Mouse (Mus musculus) CH12.LX (cell line): Measurements from ENCODE around the gene Psmb9. TPM values are rescaled to one million over a fixed set of nuclear protein-coding genes. Genes with fewer than 3 reads are reported as not detected.

Source experiments
- DNase-seq: peaks from one replicate; pipeline ENCODE4 v3.0.0-alpha.2; 2013; ENCODE audit errors: extremely low read depth
- H3K27ac ChIP-seq: 2 replicates; pipeline ENCODE4 v1.5.1; 2012; ENCODE audit warnings: low read depth, mild to moderate bottlenecking, control low read depth, moderate library complexity; ENCODE audit not compliant: insufficient read depth
- H3K27me3 ChIP-seq: replicated peaks from 2 replicates; pipeline ENCODE3; 2012; ENCODE audit warnings: inconsistent platforms
- H3K36me3 ChIP-seq, 2 experiments: replicated peaks in 1 of 2; 2 replicates each; pipeline versions ENCODE3 to v1.6.1; 2012; ENCODE audit warnings: inconsistent platforms in 1 of 2, low read length in 1 of 2, mild to moderate bottlenecking in 1 of 2, mixed read lengths in 1 of 2, moderate library complexity in 1 of 2; ENCODE audit not compliant: control insufficient read depth in 1 of 2, insufficient read depth in 1 of 2
- H3K4me1 ChIP-seq, 2 experiments: 2 replicates each; pipeline ENCODE4 v1.6.1; 2012; ENCODE audit warnings: inconsistent platforms in 1 of 2, moderate library complexity in 1 of 2; ENCODE audit not compliant: insufficient read depth in 2 of 2, control insufficient read depth in 1 of 2
- H3K4me2 ChIP-seq: 2 replicates; pipeline ENCODE4 v1.6.1; 2012; ENCODE audit warnings: low read depth, mild to moderate bottlenecking, control low read depth; ENCODE audit not compliant: poor library complexity, insufficient read depth, severe bottlenecking
- H3K4me3 ChIP-seq, 3 experiments: fragments of 150-350 bp in 1 of 3; sonication (generic) in 1 of 3; replicated peaks in 1 of 3; 2 replicates each; pipeline versions ENCODE3 to v1.5.1; 2011 to 2012; ENCODE audit warnings: low read depth in 2 of 3, low read length in 2 of 3, mild to moderate bottlenecking in 2 of 3, moderate library complexity in 2 of 3, control low read depth in 1 of 3, improper control_type of control experiment in 1 of 3, inconsistent platforms in 1 of 3, mixed read lengths in 1 of 3; ENCODE audit not compliant: poor library complexity in 1 of 3
- H3K79me2 ChIP-seq: replicated peaks from 2 replicates; pipeline ENCODE4 v1.6.1; 2012; ENCODE audit warnings: mild to moderate bottlenecking, moderate library complexity; ENCODE audit not compliant: control insufficient read depth, poor library complexity, insufficient read depth, severe bottlenecking; ENCODE audit errors: extremely low read depth
- H3K9ac ChIP-seq: 2 replicates; pipeline ENCODE4 v1.6.1; 2012; ENCODE audit warnings: low read depth, mild to moderate bottlenecking, control low read depth, moderate library complexity; ENCODE audit not compliant: insufficient read depth
- H3K9me3 ChIP-seq: replicated peaks from 2 replicates; pipeline ENCODE3; 2012; ENCODE audit warnings: low read length, inconsistent platforms, mixed read lengths
- BHLHE40 ChIP-seq: IDR thresholded peaks from 2 replicates; pipeline ENCODE4 v1.6.1; 2011; ENCODE audit warnings: mild to moderate bottlenecking, low read depth, low read length, improper control_type of control experiment
- CHD1 ChIP-seq: IDR thresholded peaks from 2 replicates; pipeline ENCODE4 v1.6.1; 2012; ENCODE audit warnings: low read depth, low read length, improper control_type of control experiment, inconsistent platforms
- CHD2 ChIP-seq: IDR thresholded peaks from 2 replicates; pipeline ENCODE4 v1.6.1; 2011; ENCODE audit warnings: low read length, improper control_type of control experiment
- CTCF ChIP-seq, 2 experiments: IDR thresholded peaks in 1 of 2; conservative IDR thresholded peaks in 1 of 2; 2 replicates each; pipeline ENCODE4 v1.5.1; 2011 to 2012; ENCODE audit warnings: low read depth in 2 of 2, low read length in 2 of 2, improper control_type of control experiment in 1 of 2, inconsistent platforms in 1 of 2, mild to moderate bottlenecking in 1 of 2, moderate library complexity in 1 of 2
- ELF1 ChIP-seq: IDR thresholded peaks from 2 replicates; pipeline ENCODE4 v1.6.1; 2014; ENCODE audit warnings: low read depth, mild to moderate bottlenecking, inconsistent platforms, low read length, improper control_type of control experiment
- EP300 ChIP-seq: IDR thresholded peaks from 2 replicates; pipeline ENCODE4 v1.6.1; 2011; ENCODE audit warnings: low read length, improper control_type of control experiment
- GABPA ChIP-seq: IDR thresholded peaks from 2 replicates; pipeline ENCODE4 v1.6.1; 2012; ENCODE audit warnings: low read depth, low read length, improper control_type of control experiment, inconsistent platforms; ENCODE audit not compliant: insufficient replicate concordance
- HCFC1 ChIP-seq: IDR thresholded peaks from 2 replicates; pipeline ENCODE4 v1.6.1; 2012; ENCODE audit warnings: low read depth, mild to moderate bottlenecking, inconsistent platforms, low read length, improper control_type of control experiment
- IRF4 ChIP-seq: IDR thresholded peaks from 2 replicates; pipeline ENCODE4 v1.6.1; 2014; ENCODE audit warnings: low read depth, mild to moderate bottlenecking, inconsistent platforms, low read length, improper control_type of control experiment
- JUND ChIP-seq: conservative IDR thresholded peaks from 2 replicates; pipeline ENCODE4 v1.6.1; 2011; ENCODE audit warnings: low read depth, low read length, improper control_type of control experiment
- KAT2A ChIP-seq: IDR thresholded peaks from 2 replicates; pipeline ENCODE4 v1.6.1; 2012; ENCODE audit warnings: low read length, improper control_type of control experiment, inconsistent platforms; ENCODE audit not compliant: insufficient replicate concordance
- MAZ ChIP-seq: IDR thresholded peaks from 2 replicates; pipeline ENCODE4 v1.6.1; 2012; ENCODE audit warnings: low read depth, mild to moderate bottlenecking, inconsistent platforms, low read length, improper control_type of control experiment, moderate library complexity
- MEF2A ChIP-seq: IDR thresholded peaks from 2 replicates; pipeline ENCODE4 v1.6.1; 2014; ENCODE audit warnings: low read depth, mild to moderate bottlenecking, inconsistent platforms, low read length, improper control_type of control experiment, borderline replicate concordance
- MXI1 ChIP-seq: IDR thresholded peaks from 2 replicates; pipeline ENCODE4 v1.6.1; 2011; ENCODE audit warnings: mild to moderate bottlenecking, low read depth, low read length, improper control_type of control experiment
- MYC ChIP-seq: IDR thresholded peaks from 2 replicates; pipeline ENCODE4 v1.6.1; 2011; ENCODE audit warnings: low read depth, mild to moderate bottlenecking, improper control_type of control experiment, low read length
- NELFE ChIP-seq: IDR thresholded peaks from 2 replicates; pipeline ENCODE4 v1.6.1; 2011; ENCODE audit warnings: low read depth, low read length, improper control_type of control experiment
- NRF1 ChIP-seq: IDR thresholded peaks from 2 replicates; pipeline ENCODE4 v1.6.1; 2014; ENCODE audit warnings: low read depth, mild to moderate bottlenecking, inconsistent platforms, low read length, improper control_type of control experiment, moderate library complexity
- PAX5 ChIP-seq: IDR thresholded peaks from 2 replicates; pipeline ENCODE4 v1.6.1; 2012; ENCODE audit warnings: low read length, inconsistent platforms, mixed read lengths
- POLR2A ChIP-seq: IDR thresholded peaks from 2 replicates; pipeline ENCODE4 v1.6.1; 2011; ENCODE audit warnings: low read depth, mild to moderate bottlenecking, improper control_type of control experiment, low read length
- POLR2AphosphoS2 ChIP-seq: IDR thresholded peaks from 2 replicates; pipeline ENCODE4 v1.6.1; 2011; ENCODE audit warnings: low read depth, low read length, improper control_type of control experiment
- RAD21 ChIP-seq: IDR thresholded peaks from 2 replicates; pipeline ENCODE4 v1.6.1; 2011; ENCODE audit warnings: low read depth, mild to moderate bottlenecking, low read length, improper control_type of control experiment, moderate library complexity
- RCOR1 ChIP-seq: conservative IDR thresholded peaks from 2 replicates; pipeline ENCODE4 v1.6.1; 2012; ENCODE audit warnings: low read depth, mild to moderate bottlenecking, inconsistent platforms, low read length, improper control_type of control experiment
- SIN3A ChIP-seq: IDR thresholded peaks from 2 replicates; pipeline ENCODE4 v1.6.1; 2012; ENCODE audit warnings: low read length, improper control_type of control experiment, inconsistent platforms
- SMC3 ChIP-seq: IDR thresholded peaks from 2 replicates; pipeline ENCODE4 v1.6.1; 2011; ENCODE audit warnings: low read depth, low read length, improper control_type of control experiment
- TBP ChIP-seq: conservative IDR thresholded peaks from 2 replicates; pipeline ENCODE4 v1.6.1; 2011; ENCODE audit warnings: low read depth, low read length, improper control_type of control experiment
- USF1 ChIP-seq: IDR thresholded peaks from 2 replicates; pipeline ENCODE4 v1.6.1; 2014; ENCODE audit warnings: low read depth, mild to moderate bottlenecking, inconsistent platforms, low read length, improper control_type of control experiment
- ZKSCAN1 ChIP-seq: IDR thresholded peaks from 2 replicates; pipeline ENCODE4 v1.6.1; 2012; ENCODE audit warnings: low read depth, inconsistent platforms, low read length, improper control_type of control experiment, borderline replicate concordance
- dilution Hi-C: fragments of 300-500 bp; cut with MboI; formaldehyde crosslinking; loops from 2 replicates; pipeline ENCODE4 v1.14.3; 2020; ENCODE audit warnings: low sequenced_read_pairs; ENCODE audit not compliant: extremely low pct_unique_long_range_greater_than_20kb, extremely low pct_ligation_motif_present
- in situ Hi-C: fragments of 300-500 bp; cut with MboI; formaldehyde crosslinking; loops from 3 replicates; pipeline ENCODE4 v1.14.3; 2019; ENCODE audit warnings: low sequenced_read_pairs, low pct_ligation_motif_present, low pct_unique_long_range_greater_than_20kb, mixed read lengths
- polyA plus RNA-seq: library from polyadenylated mRNA; unstranded; fragments of >175 nt; gene quantifications from 2 replicates; pipeline ENCODE4 v1.2.1, GENCODE M21; 2012; ENCODE audit warnings: low read depth; ENCODE audit not compliant: insufficient read length
- total RNA-seq, 2 experiments: library from RNA; depleted of rRNA; stranded (reverse); fragments of 300-350 nt in 1 of 2; fragments of >200 nt in 1 of 2; gene quantifications; 2 replicates each; pipeline ENCODE4 v1.2.3; 2012 to 2014

Psmb9 gene
- total and polyA plus RNA-seq, 3 experiments = 159 to 435 (median 192) TPM

GRCm38 (mm10) chr17:34155534-34155933 lies 32.0 kb downstream of the Psmb9 start:
- TF ChIP-seq MAZ (no peak), RAD21 (no peak), IRF4 (no peak), CTCF (conservative IDR thresholded peaks at IDR 0.05 in 1 of 2, IDR thresholded peaks at IDR 0.05 in 1 of 2; ENCODE audit: low read depth in 2 of 2, low read length in 2 of 2) (no peak), MXI1 (no peak), PAX5 (no peak), KAT2A (no peak), JUND (no peak), MYC (no peak), CHD1 (no peak), POLR2AphosphoS2 (no peak), SMC3 (no peak), NELFE (no peak), RCOR1 (no peak), MEF2A (no peak), POLR2A (no peak), HCFC1 (no peak), BHLHE40 (no peak), NRF1 (no peak), EP300 (no peak)
- peaks cover 8 to 40% of the 10 kb centered on the region in 2 experiments for H3K36me3 ChIP-seq
- in situ Hi-C loops (no loop called here), dilution Hi-C loops (no loop called here)
- no peak overlapping the region for H3K4me3 ChIP-seq
- no peak overlapping the region for H3K4me2 ChIP-seq
- H3K79me2 ChIP-seq = no peaks in the 10 kb centered on the region
- peaks cover 0 to 13% of the 10 kb centered on the region in 2 experiments; a peak in 2 of 4 replicates for H3K4me1 ChIP-seq
- no peak overlapping the region for H3K9ac ChIP-seq
- no peaks in the 10 kb centered on the region for H3K9me3 ChIP-seq
- H3K27me3 ChIP-seq = no peaks in the 10 kb centered on the region
- H3K27ac ChIP-seq = no peak overlapping the region
- no peak for DNase-seq

- peaks cover 2 to 17% of the 10 kb centered on the region in 2 experiments; a peak in 3 of 4 replicates for H3K4me1 ChIP-seq
- in situ Hi-C loops = no loop called here
These were observed 34.6 kb downstream of the Psmb9 start, which contains the start of gene H2-DMb1 for GRCm38 (mm10) chr17:34152923-34153322. Gene H2-DMb1, plus strand, starts transcription at chr17:34153072.

More at GRCm38 (mm10) chr17:34152923-34153322, 34.6 kb downstream of the Psmb9 start, which contains the start of gene H2-DMb1:
- no peaks in the 10 kb centered on the region for H3K79me2 ChIP-seq
- no peaks in the 10 kb centered on the region for H3K9me3 ChIP-seq
- no peaks in the 10 kb centered on the region for H3K27me3 ChIP-seq
- H3K9ac ChIP-seq = no peak within 1 kb of the TSS
- 0 out of 2 replicates have a peak, but pooled peaks have one; percentile 34 for TF ChIP-seq MYC
- peak; percentile 98 for TF ChIP-seq CHD2
- 0 out of 2 replicates have a peak, but pooled peaks have one; percentile 12 for TF ChIP-seq HCFC1
- TF ChIP-seq USF1 = no peak
- 0 out of 2 replicates have a peak, but pooled peaks have one; percentile 30 for TF ChIP-seq TBP
- TF ChIP-seq IRF4 = no peak
- TF ChIP-seq SIN3A = no peak
- peak; percentile 40 for TF ChIP-seq NRF1
- no peak for TF ChIP-seq GABPA
- TF ChIP-seq ELF1 = peak; percentile 65
- TF ChIP-seq ZKSCAN1 = peak; percentile 15; the same call in 1 of the 2 replicates
- H3K27ac ChIP-seq = no peak within 1 kb of the TSS
- no peak within 1 kb of the TSS for H3K4me2 ChIP-seq
- H3K4me3 ChIP-seq = peak within 1 kb of the TSS in 2 of 3 experiments; percentile 37 to 44
- DNase-seq = peak; percentile 94
- peaks cover 5 to 30% of the 10 kb centered on the region in 2 experiments for H3K36me3 ChIP-seq
- dilution Hi-C loops = no loop called here
